Mouse (Mus musculus) spleen, adult 2 months (tissue): ENCODE measurements around the gene Gm42878. TPM values are rescaled to one million over a fixed set of nuclear protein-coding genes. Genes with fewer than 3 reads are reported as not detected.

Experiments
- DNase-seq, 2 experiments: peaks; one replicate each; pipeline versions ENCODE4 v3.0.0 to v3.0.0-alpha.2; 2012 to 2021; ENCODE audit warnings: low spot score in 2 of 2, low read depth in 1 of 2
- H3K27ac ChIP-seq: fragments of 200-500 bp; 2 replicates; pipeline ENCODE4 v1.5.1; 2012; ENCODE audit warnings: low read length, inconsistent platforms; ENCODE audit not compliant: insufficient read depth
- H3K27me3 ChIP-seq: fragments of 200-500 bp; 2 replicates; pipeline ENCODE4 v1.6.1; 2012; ENCODE audit warnings: mild to moderate bottlenecking, moderate library complexity, low read length, inconsistent platforms; ENCODE audit not compliant: control insufficient read depth, insufficient read depth
- H3K36me3 ChIP-seq: fragments of 200-500 bp; 2 replicates; pipeline ENCODE4 v1.6.1; 2012; ENCODE audit warnings: mild to moderate bottlenecking, low read length, inconsistent platforms; ENCODE audit not compliant: control insufficient read depth, insufficient read depth
- H3K4me1 ChIP-seq: fragments of 200-500 bp; 2 replicates; pipeline ENCODE4 v1.6.1; 2011; ENCODE audit warnings: inconsistent platforms; ENCODE audit not compliant: control insufficient read depth, insufficient read depth, insufficient read length
- H3K4me3 ChIP-seq: fragments of 200-500 bp; 2 replicates; pipeline ENCODE4 v1.5.1; 2011; ENCODE audit warnings: mild to moderate bottlenecking, inconsistent platforms; ENCODE audit not compliant: insufficient read depth, insufficient read length; ENCODE audit errors: extremely low read depth
- CTCF ChIP-seq: fragments of 200-500 bp; IDR thresholded peaks from 2 replicates; pipeline ENCODE4 v1.5.1; 2011; ENCODE audit warnings: mild to moderate bottlenecking, inconsistent platforms; ENCODE audit not compliant: insufficient read depth, insufficient read length, insufficient replicate concordance; ENCODE audit errors: extremely low read depth
- POLR2A ChIP-seq: fragments of 200-500 bp; IDR thresholded peaks from 2 replicates; pipeline ENCODE4 v1.6.1; 2011; ENCODE audit warnings: low read depth, low read length, inconsistent platforms
- WGBS: fragments of 180-500 bp; shearing (Covaris S2); methylation state at CpG from one replicate; pipeline ENCODE4 v1.1.7; 2018; 5-methylcytosine and 5-hydroxymethylcytosine counted together
- polyA plus RNA-seq: library from polyadenylated mRNA; depleted of rRNA; stranded (reverse); fragments of >200 nt; gene quantifications from 2 replicates; pipeline ENCODE4 v1.2.3, GENCODE M21; 2012

Gm42878 gene
- polyA plus RNA-seq, 1 experiment, result not detected

DNA sequence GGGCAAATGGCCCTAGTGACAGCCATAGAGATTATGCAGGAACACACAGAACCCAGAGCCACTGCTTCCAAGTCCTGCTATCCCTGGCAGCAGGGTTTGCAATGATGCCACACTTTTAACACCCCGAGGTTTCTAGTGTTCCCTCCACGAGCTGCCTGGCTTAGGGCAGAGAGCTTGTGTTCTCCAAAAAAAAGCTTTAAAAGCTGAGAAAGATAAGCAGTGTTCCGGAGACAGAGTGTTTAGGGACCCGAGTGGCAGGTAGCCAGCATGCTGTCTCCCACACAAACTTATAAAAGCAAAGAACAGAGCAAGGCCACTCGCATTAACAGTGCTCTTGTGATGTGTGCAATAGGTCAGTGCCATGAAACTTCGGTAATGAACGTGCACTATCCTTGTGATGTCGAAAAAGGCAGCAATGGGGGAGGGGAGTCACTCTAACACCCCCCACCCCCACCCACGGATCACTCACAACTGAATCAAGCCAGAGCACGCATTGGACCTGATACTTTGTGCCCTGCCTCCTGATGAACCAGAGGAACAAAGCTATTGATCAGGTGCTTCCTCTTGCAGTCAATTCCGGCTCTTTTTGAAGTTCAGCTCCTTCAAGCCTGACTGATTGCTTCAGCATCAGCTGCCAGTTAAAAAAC is 46.3 kb upstream of the Gm42878 start:
- Histone ChIP-seq H3K36me3 (peaks cover 2% of the 10 kb centered on the region; the same call in 1 of the 2 replicates), H3K27me3 (no peaks in the 10 kb centered on the region), H3K4me3 (no peak overlapping the region), H3K27ac (peak overlapping the region; percentile 6; the same call in 1 of the 2 replicates), H3K4me1 (peaks cover 16% of the 10 kb centered on the region; the same call in 1 of the 2 replicates)
- no peak for DNase-seq
- TF ChIP-seq POLR2A, result no peak
- TF ChIP-seq CTCF, result no peak
- 48% methylated on average over 11 of the region's 11 CpGs for WGBS

- TF ChIP-seq POLR2A (no peak), CTCF (no peak)
- Histone ChIP-seq H3K4me3 (no peak overlapping the region), H3K27ac (no peak overlapping the region), H3K4me1 (peaks cover 23% of the 10 kb centered on the region; the same call in 1 of the 2 replicates), H3K27me3 (no peaks in the 10 kb centered on the region), H3K36me3 (peaks cover 2% of the 10 kb centered on the region; the same call in 1 of the 2 replicates)
- DNase-seq, result no peak
- 88% methylated on average over 6 of the region's 6 CpGs for WGBS
Observed at GRCm38 (mm10) chr5:121589928-121590327, 44.6 kb upstream of the Gm42878 start.

DNA sequence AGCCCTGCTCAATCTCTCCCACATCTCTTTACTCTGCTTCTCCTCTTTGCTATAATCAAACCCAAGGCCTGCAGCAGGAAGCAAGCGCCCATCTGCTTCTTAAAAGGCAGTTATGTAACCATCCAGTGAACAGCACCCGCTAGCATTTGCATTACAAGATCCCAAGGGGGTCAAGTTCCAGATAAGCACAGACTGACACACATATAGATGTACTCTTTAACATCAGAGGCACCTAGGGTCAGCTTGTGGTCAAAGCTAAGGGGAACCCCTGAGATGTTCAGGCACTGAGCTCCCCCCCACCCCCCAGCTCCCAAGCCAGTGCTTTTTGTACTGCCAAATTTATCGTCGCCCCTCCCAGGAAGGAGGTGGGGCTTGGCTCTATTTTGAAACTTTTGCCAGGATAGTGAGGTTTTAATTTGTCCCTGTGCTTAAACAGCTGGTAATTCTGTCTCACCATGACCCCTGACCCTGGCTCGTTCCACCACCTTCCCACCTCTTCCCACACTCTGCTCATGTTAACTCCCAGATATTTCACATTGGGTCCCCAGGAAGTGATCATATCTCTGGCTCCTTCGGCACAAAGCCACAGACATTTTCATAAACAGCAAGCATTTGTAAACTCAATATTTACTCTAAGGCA is 41.2 kb upstream of the Gm42878 start:
- TF ChIP-seq POLR2A (no peak), CTCF (no peak)
- peak overlapping the region; percentile 87 for H3K27ac ChIP-seq
- peaks cover 2% of the 10 kb centered on the region; the same call in 1 of the 2 replicates for H3K36me3 ChIP-seq
- H3K4me3 ChIP-seq, result 0 out of 2 replicates have a peak overlapping the region, but pooled peaks have one; percentile 25
- H3K27me3 ChIP-seq, result no peaks in the 10 kb centered on the region
- peak; percentile 48 to 61 for DNase-seq
- WGBS, result under 1% methylated on average over 6 of the region's 6 CpGs
- peaks cover 19% of the 10 kb centered on the region; the same call in 1 of the 2 replicates for H3K4me1 ChIP-seq

- Histone ChIP-seq H3K4me1 (peaks cover 19% of the 10 kb centered on the region; the same call in 1 of the 2 replicates), H3K36me3 (peaks cover 2% of the 10 kb centered on the region; the same call in 1 of the 2 replicates), H3K4me3 (no peak overlapping the region), H3K27ac (peak overlapping the region; percentile 87), H3K27me3 (no peaks in the 10 kb centered on the region)
- WGBS, result 67% methylated on average over 5 of the region's 5 CpGs
- no peak for TF ChIP-seq CTCF
- TF ChIP-seq POLR2A, result no peak
- DNase-seq, result no peak
Observed at GRCm38 (mm10) chr5:121585699-121586098, 40.4 kb upstream of the Gm42878 start.

GRCm38 (mm10) chr5:121585005-121585404 is 39.7 kb upstream of the Gm42878 start:
- peak overlapping the region; percentile 40 for H3K27ac ChIP-seq

DNA sequence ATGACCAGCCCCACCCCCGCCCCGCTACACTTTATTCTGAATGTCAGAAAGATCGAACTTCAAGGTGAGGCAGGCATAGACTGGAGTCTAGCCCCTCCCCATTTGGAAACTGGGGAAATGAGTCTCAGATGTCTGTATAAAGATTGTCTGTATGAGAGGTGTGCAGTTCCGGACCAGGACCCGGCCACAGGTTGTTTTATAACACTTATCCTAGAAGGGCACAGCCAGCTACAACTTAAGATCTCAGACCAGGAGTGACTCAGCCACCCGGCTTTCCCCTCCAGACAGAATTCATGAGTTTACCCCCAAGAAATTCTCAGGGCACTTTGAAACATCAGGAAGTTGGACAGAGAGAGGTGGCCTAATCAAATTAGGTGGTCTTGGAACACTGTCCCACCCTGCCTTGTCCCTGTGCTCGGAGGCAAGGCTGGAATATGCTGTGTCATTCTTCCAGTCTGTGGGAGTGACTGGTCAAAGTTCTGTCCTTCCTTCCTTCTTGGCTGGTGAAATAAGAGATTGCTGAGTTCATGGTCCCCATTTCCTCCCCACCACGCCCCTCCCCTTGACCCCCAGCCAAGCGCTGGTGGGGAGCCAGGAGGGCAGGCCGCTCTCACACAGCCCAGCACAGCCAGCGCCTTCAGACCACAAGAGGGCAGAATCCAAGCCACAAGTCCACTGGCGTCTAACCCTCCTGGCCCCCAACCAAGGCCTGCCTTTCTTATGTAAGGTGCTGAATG is 38.7 kb upstream of the Gm42878 start:
- H3K36me3 ChIP-seq, result peaks cover 9% of the 10 kb centered on the region
- no peak overlapping the region for H3K4me3 ChIP-seq
- peak; percentile 27 to 67 for DNase-seq
- peak overlapping the region; percentile 69 for H3K27ac ChIP-seq
- TF ChIP-seq CTCF (peak; percentile 71; the same call in 1 of the 2 replicates), POLR2A (no peak)
- no peaks in the 10 kb centered on the region for H3K27me3 ChIP-seq
- H3K4me1 ChIP-seq, result peaks cover 19% of the 10 kb centered on the region; the same call in 1 of the 2 replicates
- WGBS, result 36% methylated on average over 12 of the region's 12 CpGs

More at GRCm38 (mm10) chr5:121585005-121585404, 39.7 kb upstream of the Gm42878 start:
- Histone ChIP-seq H3K27me3 (no peaks in the 10 kb centered on the region), H3K4me3 (no peak overlapping the region), H3K4me1 (peaks cover 19% of the 10 kb centered on the region; the same call in 1 of the 2 replicates), H3K36me3 (peaks cover under 1% of the 10 kb centered on the region; the same call in 1 of the 2 replicates)
- TF ChIP-seq CTCF (no peak), POLR2A (no peak)
- WGBS, result 75% methylated on average over 10 of the region's 10 CpGs
- DNase-seq, result no peak
